Mouse (Mus musculus) ovary, postnatal 10 days (tissue): ENCODE results near the gene Procr.

ENCODE experiments used
- DNase-seq: peaks from one replicate; pipeline ENCODE4 v3.0.0; 2022; ENCODE audit warnings: low spot score

Gene Procr

DNA sequence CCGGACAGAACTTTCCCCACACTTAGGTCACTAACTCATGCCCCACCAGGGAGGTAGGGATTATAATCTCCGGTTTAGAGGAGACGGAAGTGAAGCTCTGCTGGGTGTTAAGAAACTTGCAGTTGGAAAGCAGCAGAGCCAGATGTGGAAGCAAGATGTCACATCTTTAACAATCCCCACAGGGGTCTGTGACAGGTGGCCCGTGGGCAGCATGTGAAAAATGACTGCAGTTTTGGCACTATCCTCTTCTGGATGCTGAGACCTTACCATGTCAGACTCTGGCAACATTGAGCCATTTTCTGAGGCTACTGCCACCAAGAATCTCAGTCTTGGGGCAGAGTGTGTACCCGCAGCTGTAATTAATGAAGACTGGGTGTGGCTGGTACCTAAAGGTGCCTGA lies 53.1 kb downstream of the Procr start:
- no peak for DNase-seq
